Mouse (Mus musculus) 3134 (cell line): ENCODE measurements around the gene Rpain.
A peak's percentile ranks its signal among the peaks of the same experiment; 100 is the strongest.

Experiments used
- DNase-seq: peaks from one replicate; pipeline ENCODE4 v3.0.0-alpha.2; 2011; ENCODE audit warnings: low spot score; ENCODE audit not compliant: insufficient read length; ENCODE audit errors: extremely low read depth

Rpain gene

DNA sequence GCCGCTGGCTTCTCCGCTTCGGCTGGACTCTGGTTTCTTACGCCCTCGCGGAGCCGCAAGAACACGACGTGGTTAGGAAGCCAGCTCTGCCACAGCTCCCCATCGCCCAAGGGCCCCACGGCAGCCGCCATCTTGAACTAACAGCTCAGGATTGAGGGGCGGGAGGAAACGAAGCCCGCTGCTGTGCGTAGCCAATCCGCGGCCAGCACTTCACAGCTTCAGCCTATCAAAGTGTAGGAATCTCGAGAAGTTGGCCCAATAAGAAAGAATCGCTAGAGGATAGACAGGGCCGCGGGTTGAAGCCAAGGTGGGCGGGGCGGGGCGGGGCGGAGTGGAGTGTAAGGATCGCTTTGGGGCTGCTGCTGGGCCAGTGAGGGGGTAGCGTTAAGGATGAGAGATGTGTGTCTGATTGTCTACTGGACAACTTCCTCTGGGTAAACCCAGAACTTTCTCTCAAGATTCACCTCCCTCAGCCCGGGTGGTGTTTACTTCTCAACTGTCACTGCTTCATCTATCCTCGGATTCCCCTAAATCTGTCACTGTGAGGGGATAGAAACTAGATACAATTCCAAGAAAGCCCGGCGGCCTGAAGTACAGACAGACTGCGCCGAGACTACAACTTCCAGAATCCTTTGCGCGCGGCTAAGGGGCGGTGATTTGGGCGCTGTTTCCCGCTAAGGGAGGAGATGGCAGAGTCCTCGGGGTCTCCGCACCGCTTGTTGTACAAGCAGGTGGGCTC is at the start of gene Rpain, which contains the start of gene Nup88:
Rpain (plus strand) TSS at position 393 of the 739 bp plus-strand sequence.
Nup88 (minus strand) TSS at position 153 of the 739 bp plus-strand sequence.
- peak; percentile 95 for DNase-seq

DNA sequence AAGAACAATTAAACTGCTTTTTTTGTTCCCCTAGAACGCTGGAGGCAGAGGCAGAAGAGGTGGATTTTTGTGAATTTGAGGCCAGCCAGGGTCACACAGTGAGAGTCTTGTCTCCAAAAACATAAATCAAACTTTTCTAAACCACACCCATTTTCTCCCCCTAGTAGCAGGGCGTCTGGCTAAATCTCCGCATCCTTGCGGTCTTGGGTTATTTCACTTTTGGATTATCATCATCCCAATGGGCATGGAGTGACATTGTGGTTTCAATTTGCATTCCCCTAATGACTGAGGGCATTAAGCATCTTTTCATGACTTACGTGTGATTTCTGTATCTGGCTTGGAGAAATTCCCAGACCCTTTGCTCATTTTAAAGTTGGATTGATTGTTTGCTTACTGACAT is 38.6 kb upstream of the Rpain start:
- DNase-seq = no peak

DNA sequence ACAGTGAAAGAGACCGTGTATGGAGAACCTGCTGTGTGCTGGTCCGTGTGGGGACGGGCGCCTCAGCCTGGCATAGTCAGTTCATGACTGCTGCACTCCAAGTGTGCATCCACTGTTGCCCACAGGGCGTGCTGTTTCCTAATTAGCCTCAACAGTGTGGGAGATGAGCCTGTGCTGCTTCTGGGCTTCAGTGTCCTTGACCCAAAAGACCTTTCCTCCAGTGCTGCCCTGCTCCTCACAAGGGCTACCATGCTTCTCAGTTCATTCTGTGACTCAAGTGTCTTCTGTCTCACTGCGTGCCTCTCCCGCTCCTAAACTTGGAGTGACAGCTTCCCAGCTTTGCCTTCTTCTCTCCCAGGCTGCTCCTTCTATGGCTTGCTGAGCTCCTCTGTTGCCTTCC is 34.7 kb upstream of the Rpain start:
- no peak for DNase-seq

DNA sequence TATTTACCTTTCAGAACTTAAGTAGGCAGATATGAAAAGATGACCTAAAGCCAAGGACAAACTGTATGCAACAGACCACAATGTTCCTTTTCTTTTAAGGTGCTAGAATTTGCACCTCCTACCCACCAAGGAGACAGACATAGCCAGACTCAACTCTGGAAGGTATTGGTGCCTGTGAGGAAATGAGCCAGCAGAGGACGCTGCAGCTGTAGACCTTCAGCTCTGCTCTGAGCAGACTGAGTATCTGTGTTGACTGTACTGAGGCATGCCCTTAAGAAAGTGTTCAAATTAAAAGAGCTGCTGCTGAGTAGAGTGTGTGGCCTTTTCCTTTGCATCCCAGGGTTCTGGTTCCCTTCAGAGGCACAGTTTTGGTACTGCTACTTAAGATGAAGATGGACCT is 27.4 kb upstream of the Rpain start:
- no peak for DNase-seq

DNA sequence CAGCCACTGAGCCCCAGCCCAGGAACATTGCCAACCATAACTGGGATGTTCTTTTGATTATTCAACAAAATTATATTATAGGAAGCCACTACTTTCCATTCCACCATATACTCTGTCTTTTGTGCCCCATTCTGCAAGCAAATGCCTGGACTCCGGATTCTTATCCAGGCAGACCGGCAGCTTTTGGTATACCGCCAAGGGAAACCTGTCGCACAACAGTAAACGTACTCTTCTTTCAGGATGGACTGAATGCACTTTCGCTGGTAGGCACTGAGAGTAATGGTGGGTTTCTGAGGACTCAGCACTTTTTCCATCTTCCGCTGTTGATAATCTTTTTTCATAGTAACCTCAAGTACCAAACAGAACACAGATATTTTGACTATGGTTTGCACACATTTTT is 26.4 kb upstream of the Rpain start:
- DNase-seq = no peak

DNA sequence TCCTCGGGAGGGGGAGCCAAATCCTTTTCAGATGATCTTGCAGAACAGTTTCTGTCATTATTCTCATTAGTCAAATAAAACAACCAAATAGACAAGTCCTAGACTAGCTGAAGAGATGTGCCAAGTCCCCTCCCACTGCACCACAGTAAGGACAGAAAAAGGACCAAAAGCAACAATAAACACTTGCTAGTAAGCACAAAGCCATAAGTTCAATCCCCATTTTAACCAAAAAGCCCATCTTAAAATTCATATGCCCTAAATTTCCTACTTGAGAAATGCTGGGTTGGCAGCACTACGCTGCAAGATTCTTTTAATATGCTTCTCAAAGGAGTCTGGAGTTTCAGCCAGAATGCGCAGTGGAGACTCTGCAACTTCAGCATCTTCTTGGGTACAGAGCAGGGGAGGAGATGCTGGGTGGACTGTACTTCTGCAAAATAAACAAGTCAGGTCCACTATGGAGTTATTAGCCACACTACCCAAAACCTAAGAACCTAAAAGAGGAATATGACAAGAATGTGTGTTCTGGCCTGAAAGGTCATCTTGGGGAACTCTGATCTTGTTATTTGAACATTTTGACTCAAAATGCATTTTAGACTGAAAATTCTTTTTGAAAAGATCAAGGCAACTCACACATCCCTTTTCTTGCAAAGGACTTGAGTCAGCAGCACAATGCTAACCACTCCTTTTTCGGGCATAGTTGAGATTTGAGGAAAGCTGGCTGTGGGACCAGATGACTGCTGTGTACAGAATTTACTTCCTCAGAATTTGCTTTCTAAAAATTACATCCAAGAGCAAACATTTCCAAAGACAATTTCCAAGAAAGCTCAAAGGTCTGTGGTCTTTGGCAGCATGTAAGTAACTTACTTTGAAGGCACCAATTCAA is 24.8 kb upstream of the Rpain start:
- no peak for DNase-seq

DNA sequence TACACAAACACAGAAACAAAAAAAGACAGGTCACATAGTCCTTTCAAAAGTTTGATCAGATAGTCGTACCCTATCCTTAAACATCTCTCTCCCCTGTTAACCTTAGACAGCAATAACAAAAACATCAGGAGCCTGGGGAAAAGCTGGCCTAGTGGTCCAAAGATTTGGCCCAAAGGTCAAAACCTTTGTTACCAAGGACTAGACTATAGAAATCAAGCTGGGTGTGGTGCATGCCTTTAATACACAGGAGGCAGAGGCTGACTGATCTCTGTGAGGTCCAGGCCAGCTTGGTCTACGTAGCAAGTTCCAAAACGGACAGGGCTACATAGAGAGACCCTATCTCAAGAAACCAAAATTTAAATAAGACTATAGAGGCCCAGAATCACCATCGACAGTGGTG is 15.3 kb upstream of the Rpain start:
- no peak for DNase-seq

DNA sequence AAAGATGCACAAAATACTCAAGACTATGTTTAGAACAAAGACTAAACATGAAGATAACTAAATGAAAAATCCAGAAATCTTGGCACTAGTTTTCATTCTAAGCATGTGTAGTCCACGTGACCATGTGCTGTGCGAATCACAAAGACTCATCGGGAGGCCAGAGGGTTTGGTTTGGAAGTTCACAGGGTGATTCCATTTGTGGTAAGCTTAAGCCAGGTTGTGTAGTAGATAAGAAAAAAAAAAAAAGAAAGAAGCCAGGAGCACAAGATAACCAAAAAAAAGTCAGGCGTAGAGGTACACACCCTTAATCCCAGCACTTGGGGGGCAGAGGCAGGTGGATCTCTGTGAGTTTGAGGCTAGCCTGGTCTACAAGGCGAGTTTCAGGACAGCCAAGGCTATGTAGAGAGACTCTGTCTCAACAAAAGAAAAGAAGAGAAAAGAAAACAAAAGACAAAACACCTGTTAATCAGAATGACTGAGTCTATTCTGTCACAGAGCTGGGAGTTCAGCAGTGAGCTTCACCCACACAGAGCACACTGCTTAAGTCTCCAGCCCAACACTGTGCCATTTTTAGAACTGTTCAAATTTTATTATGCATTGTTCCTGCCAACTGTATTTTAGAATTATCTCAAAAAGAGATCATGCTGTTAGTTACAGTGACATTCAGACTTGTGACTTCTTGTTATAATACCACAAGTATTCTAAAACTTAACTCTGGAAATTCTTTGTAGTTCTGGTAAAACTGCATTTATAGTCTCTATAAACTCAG is 9.0 kb upstream of the Rpain start:
- DNase-seq = no peak

DNA sequence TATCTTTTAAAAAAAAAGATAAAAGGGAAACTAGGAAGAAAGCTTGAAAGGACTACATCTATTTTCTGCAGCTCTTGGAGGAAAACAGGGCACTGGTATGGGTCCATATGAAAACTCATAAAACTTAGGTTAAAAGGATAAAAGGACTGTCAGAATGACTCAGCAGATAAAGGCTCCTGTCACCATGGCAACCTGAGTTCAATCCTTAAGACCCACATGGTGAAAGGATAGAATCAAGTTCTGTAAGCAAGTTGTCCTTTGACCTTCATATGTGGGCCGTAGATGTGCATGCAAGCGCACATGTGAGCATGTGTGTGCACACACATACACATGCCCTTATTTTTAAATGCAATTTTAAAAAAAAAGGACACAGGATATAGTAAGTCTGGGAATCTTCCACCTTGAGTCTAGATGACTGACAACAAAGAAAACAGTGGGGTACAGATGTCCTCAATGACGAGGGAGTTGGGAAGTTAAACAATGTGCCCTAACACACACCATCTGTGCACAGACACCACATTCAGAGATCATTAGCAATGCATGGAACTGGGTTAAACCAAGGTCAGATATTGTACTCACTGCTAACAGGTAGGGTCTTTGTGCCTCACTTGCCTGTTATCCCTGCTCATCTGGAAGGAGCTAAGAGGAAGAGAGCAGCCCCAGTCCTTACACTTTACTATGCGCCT is 5.6 kb upstream of the Rpain start:
- DNase-seq = no peak

DNA sequence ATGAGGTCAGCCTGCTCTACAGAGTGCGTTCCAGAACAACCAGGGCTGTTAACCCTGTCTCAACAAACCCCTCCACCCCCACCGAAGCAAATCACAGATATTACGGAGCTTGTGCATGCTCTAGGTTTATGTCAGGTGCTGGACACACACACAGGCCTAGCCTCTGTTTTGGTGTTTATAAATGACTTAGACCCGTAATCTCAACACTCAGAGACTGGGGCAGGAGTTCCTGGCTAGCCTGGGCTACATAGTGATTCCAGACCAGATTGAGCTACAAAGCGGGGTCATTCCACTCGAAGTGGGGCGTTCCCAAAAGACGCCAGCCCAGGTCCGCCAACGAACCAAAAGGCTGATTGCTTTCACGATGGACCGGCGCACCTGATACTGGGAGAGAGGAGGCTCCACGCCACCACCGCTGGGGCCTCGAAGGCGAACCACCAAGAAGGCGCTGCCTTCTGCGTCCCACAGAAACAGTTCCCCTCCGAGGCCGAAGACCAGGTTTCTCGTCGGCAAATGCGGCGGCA is 680 bp upstream of the Rpain start:
- no peak for DNase-seq

DNA sequence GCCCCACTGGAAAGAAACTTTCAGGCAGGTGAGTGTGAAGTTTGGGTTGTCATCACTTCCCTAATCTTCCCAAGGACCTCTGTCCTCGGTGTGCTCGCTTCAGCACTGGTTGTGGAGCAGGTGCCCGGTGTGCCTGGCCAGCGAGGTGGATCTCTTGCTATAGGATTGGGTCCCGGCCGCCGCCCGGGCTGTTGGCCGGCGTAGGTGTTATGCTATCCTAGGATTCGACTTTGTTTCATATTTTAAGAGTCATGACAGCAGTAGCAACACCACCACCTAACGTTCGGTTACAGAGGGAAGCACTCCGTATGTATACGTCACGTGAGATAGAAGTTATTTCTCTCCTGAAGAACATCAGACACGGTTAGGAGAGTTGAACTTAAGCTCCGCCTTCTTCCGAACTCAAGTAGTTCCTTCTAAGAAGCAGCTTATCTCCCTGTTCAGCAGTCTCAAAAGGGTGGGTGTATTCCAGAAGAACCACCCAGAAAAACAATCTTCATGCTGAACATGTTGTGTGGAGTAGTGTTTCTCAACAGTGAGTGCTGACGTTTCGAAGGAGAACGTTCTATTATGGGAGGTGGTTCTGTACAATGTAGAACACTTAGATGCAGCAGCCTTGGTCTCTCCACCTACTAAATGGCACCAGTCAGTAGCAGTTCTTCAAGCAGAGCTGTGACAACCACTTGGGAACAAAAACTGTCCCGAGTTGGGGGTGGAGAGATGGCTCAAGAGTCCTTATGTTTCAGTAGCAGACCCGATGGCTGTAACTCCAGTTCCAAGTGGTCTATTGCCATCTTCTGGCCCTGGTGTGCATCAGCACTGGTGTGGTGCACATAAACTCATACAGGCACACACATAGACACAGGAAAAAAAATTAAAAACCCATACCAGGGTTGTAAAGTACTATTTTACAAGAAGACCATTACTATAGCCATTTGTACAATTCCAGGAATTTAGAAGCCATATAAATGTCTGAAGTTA is 837 bp downstream of the Rpain start:
- DNase-seq = peak; percentile 75

DNA sequence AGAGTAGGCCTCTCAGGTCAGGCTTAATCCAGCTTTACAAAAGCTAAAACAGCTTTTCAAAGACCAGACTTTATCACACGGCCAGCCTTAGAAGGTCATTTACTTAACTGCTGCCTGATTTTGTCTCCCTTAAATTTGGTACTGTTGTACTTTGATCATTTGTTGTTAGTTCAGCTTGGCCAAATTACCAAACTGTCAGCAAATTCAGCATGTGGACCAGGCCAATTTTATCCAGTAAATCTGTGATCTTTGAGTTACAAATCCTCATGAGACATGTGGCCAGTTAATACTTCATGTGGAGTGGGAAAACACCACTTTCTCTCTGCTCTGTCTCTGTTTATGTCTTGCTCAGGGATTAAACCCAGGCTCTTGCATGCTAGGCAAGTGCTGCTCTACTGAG is 2.6 kb downstream of the Rpain start:
- DNase-seq = no peak

DNA sequence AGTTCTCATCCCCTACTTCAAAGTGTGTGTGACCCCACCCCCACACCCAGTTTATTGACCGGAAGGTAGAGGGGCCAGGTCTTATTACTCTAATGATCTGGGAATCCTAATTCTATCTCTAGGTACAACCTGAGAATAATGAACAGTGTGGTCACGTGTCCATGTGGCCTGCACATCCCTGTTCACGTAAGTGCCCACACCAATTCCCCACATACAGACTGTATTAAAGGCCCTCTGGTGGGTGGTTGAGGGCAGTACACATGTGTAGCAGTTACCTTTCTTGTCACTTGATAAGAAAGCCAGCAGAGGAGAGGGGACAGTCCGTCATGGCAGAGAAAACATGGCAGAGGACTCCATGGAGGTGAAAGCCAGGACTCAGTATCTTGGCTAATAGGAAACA is 3.9 kb downstream of the Rpain start:
- DNase-seq = no peak

DNA sequence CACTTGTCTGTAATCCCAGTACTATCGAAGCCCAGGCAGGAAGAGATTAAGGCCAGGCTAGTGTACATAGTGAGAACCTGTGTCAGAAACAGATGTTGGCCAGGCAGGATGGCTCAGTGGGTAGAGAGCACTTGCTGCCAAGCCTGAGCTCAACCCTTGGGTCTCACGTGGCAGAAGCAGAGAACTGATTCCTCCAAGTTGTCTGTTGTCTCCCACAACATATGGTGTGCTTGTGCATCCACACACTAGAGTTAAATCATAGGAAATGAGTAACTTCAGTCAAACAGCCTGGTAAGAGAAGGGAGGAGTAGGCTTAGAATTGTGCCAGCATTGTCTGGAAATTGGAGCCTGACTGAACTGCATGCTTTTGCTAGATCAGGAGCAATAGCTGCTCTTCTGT is 5.2 kb downstream of the Rpain start:
- no peak for DNase-seq

DNA sequence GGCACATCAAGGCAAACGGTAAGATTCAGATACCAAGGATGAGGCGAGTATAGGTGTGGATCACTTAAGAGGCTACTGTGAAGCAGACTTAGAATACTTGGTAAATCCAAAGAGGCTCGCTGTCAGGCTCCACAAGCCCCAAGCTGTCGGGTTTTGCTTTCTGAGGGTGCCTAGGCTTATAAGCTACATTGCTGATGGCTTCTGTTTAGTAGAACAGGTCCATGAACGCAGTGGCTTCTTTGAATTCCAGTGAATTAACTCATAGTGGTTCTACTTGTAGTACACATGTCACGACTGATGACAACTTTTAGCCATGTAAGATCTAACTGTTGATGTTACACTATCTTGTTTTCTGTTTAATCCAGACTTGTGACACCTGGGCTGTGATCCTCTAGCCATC is 7.3 kb downstream of the Rpain start:
- DNase-seq = no peak

DNA sequence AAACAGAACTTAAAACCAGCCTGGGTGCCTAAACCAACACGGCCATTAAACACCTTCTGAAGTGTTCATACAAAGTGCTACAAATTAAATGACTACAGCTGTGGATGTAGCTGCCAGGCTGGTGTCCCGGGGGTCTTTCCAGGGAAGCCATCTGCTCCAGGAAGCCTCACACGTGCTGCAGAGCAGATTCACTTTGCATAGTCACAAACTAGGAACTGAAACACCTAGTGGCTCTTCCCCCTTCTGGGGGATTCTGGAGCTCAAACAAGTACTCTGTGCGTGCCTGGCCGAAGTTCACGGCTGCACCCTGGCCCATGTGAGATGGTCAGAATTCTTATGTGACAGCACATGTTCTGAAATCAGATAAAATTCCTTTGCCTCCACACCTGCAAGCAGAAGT is 10.2 kb downstream of the Rpain start:
- DNase-seq = no peak

DNA sequence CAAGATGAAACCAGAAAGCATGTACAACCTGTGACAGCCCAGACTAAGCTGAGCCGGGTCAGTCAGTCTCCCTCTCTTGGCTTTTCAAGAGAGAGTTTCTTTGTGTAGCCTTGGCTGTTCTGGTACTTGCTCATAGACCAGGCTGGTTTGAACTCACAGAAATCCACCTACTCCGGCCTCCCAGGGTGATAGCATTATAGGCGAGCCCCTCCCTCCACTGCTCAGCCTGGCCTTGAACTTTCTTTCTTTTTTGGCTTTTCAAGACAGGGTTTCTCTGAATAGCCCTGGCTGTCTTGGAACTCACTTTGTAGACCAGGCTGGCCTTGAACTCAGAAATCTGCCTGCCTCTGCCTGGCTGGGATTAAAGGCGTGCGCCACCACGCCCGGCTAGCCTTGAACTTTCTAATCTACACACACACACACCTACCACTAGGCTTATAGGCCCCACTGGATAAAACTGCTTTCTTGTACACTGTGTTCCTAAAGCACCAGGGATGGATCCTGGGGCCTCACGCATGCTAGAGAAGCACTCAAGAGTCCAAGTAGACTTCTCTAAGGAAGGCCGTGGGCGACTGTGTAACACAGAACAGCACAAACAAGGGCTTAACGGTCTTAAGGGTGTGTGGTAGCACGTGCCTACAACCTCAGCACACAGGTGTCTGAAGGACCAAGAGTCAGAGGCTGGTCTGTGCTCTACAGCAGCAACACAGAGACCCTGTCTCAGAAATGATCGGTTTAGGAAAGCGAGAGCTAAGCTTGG is 10.9 kb downstream of the Rpain start:
- DNase-seq = no peak

DNA sequence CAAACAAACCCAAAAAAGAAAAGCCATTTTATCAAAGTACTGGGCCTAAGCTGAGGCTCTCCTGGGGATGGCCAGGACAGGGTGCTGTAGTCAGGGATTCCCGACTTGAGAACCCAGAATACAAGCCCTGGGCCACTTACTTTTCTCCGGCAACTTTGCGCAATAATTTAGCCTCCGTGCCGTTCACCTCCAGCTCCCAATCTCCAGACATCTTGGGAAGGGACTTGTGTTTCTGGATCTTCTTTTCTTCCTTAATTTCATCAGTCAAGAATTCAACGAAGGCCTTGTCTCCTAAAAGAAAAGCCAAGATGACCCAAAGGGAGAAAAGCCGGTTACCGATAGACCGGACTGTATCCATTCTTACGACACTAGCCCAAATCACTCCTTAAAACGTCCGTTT is 12.0 kb downstream of the Rpain start:
- DNase-seq = no peak
